Mouse (Mus musculus): ENCODE measurements around the gene Fgfr2.
A peak's percentile ranks its signal among the peaks of the same experiment; 100 is the strongest.
"Not testable (repeated sequence)": the region's sequence is repeated elsewhere in the genome, so short reads cannot be mapped to it uniquely, and the experiment has no call there.

Gene Fgfr2

GRCm38 (mm10) chr7:130531138-130531537, 2592.0 kb downstream of the Fgfr2 start:
- DNase-seq (ENCODE audit: low spot score in 2 of 2), result not testable (repeated sequence)

DNA sequence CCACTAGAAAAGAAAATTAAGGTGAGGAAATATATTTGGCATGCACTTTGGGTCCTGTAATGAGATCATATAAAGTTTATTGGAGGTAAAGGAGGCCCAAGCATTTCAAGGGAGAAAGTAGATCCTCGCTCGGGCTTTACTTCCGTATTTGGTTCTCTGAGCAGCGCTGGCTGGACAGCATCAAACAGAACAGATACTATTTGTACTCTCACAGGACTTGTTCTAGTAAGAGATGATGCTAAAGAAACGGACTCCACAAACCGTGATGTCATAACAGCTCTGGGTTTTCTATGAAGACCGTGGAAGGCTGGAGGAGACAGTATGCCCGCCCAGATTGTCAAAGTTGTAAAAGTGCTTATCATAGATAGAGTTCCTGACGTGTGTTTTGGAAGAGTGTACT, 2595.8 kb downstream of the Fgfr2 start:
- no peak for DNase-seq (ENCODE audit: low spot score in 2 of 2)

DNA sequence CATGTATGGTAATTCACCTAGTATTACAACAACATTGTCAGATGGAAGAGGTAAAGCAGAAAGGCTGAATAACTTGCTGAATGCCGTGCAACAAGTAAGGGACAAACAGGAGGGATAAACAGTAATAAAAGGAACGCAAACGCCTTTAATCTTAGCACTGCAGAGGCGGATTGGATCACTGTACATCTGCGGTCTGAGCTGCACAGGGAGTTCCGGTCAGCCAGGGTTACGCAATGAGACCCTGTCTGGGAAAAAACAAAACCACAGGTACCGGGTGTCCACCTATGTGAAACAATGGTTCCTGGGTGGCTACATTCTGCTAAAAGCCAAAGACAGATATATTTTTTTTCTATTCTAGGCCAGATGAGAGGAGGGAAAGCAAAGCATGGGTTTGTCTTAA, 2599.7 kb downstream of the Fgfr2 start:
- DNase-seq (ENCODE audit: low spot score in 2 of 2), result no peak

DNA sequence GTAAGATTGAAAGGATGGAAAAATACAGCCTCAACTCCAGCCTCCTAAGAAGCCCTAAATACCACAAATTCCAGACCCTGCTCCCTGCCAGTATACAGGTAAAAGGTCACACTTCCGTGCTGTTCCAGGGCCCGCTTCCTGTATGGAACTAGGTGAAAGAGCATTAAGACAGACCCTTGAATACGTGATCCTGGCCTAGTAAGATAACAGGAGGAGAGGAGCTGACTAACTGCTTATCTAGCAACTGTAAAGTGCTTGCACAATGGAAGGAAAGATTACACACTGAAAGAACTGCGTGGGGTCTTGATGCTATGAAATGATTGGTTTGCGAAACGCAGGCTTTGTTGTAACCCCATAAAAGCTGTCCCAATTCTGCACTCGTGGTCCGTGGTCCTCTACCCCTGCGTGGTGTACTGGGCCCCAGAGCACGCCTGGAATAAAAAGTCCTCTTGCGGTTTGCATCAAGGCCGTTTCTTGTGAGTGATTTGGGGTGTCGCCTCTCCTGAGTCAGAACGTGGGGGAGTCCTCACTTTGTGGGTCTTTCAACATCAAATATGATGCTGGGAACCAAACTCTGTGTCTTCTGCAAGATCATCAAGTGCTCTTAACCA, 2602.2 kb downstream of the Fgfr2 start:
- DNase-seq (ENCODE audit: low spot score in 2 of 2), result no peak

DNA sequence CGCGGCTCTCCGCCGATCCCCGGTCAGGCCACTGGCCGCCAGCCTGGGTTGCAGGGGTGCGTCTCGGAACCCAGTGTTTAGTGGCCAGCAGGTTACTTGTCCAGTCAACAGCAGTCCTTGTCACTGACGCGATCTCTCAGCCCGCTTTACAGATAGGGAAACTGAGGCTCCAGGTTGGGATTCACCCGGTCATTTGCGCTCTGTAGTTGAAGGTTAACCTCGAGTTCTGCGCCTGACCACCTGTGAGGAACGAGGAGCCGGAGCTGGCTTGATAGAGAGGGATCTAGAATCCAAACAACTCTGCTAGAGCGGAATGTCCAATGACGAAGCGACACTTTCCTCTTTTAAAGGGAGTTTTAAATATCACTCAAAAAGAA, 2603.1 kb downstream of the Fgfr2 start, which contains the start of gene Ate1:
TSS of gene Ate1 (minus strand) at position 321 of the 377 bp plus-strand sequence.
- no peak for DNase-seq (ENCODE audit: low spot score in 2 of 2)

DNA sequence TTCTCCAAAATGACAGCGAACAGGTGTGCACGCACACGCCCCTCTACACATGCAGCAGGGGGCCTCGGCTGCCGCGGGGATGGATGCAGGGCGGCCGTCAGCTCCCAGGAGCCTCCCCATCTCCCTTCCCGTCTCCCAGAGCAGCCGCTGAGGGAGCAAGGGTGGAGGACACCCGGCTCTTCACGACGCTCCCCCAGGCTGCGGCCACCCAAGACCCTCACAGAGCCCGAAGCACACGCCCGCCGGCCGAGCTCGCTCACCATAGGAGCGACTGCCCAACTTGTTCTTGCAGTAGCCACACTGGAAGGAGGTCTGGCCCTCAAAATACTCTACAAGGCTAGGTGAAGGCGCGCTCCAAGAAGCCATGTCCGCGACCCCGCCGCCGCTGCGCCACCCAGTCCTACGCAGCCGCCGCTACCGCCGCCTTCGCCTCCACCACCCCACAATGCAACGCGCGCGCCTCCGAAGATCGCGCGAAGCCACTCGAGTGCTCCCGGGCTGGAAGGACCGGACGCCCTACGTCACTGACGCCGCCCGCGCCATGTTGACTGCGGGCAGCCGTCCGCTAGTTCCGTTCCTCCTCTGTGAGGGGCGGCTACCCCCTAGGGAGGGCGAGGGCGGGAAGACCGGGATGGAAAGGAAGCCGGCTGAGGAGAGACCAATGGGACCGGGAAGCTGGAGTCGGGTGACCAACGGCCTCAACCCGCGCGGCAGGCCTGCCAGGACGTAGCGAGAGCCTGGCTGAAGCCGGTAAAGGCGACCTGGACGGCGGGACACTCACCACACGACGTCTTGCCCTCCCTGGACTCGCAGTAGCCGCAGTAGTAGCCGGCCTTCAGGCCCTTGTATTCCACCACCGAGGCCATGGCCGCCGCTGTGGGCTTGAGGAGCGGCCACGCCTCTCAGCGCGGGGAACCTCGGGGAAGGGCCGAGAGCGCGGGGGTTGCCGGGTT, 2603.8 kb downstream of the Fgfr2 start:
- peak; percentile 96 to 98 for DNase-seq (ENCODE audit: low spot score in 2 of 2)

DNA sequence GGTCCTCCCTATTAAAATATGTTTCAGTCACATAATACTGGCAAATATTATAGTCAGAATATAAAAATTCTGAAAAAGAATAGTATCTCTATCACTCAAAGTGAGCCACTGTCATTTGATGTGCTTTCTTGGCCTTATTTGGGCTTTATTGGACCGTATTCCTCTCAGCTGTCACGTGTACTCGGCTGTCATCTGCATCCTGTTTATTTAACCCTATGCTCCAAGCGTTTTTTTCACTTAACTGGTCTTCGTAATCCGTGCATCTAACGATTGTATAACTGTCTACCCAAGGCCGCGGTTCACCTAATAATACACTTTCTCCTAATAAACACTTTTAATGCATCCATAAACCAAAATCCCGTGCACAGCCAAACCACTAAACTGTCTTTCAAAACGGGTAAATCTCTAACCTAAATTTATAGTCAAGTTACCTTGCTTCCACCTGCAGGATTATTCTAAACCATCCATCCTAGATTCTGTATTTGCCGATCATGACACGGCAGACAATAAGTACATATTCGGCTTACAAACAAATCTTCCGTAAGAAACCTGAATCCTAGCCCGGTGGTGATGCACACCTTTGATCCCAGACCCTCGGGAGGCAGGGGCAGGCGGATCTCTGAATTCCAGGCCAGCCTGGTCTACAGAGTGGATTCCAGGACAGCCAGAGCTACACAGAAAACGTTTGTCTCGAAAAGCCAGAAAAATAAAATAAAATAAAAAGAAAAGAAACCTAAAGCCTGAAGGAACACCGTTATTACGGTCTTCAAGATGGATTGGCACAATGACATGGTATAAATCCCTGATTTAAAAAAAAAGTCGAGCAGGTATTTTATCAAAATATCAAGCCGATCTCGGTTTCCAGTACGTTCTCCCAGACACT, 2604.7 kb downstream of the Fgfr2 start:
- DNase-seq (ENCODE audit: low spot score in 2 of 2), result no peak

DNA sequence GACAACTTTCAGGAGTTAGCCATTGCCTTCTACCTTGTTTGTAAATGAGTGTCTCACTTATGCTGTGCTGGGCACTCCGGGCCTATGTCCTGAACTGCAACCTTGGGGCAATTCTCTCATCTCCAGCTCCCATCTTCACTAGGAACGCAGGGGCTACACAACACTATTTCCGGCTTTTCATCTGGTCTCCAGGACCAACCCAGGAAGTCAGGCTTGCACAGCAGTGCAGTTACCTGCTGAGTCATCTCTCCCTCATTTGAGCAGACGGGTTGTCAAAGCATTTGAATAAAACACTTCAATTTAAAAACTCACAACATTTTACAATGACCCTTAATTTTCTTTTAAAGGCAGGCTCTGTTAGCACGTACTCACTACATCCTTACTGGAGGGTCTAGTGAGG, 2612.9 kb downstream of the Fgfr2 start:
- DNase-seq (ENCODE audit: low spot score in 2 of 2), result no peak

GRCm38 (mm10) chr7:130503006-130503405, 2620.1 kb downstream of the Fgfr2 start:
- DNase-seq (ENCODE audit: low spot score in 2 of 2), result no peak

GRCm38 (mm10) chr7:130501499-130501898, 2621.7 kb downstream of the Fgfr2 start:
- DNase-seq (ENCODE audit: low spot score in 2 of 2), result no peak

- no peak for DNase-seq (ENCODE audit: low spot score in 2 of 2)
Observed at GRCm38 (mm10) chr7:130493346-130493745, 2629.8 kb downstream of the Fgfr2 start.

- DNase-seq (ENCODE audit: low spot score in 2 of 2), result no peak
Observed at GRCm38 (mm10) chr7:130492026-130492425, 2631.1 kb downstream of the Fgfr2 start.

DNA sequence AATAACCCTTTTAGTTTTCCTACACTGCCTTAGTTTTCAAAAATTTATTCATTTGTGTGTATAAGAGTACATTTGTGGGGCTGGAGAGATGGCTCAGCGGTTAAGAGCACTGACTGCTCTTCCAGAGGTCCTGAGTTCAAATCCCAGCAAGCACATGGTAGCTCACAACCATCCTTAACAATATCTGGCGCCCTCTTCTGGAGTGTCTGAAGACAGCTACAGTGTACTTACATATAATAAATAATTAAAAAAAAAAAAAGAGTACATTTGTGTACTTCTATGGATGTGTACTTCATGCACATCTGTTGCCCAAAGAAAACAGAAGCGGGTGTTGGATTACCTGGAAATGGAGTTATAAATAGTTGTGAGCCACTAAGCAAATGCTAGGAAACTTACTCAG, 2644.1 kb downstream of the Fgfr2 start:
- DNase-seq (ENCODE audit: low spot score in 2 of 2), result not testable (repeated sequence)

GRCm38 (mm10) chr7:130475970-130476369, 2647.2 kb downstream of the Fgfr2 start:
- DNase-seq (ENCODE audit: low spot score in 2 of 2), result peak; percentile 15 to 44

DNA sequence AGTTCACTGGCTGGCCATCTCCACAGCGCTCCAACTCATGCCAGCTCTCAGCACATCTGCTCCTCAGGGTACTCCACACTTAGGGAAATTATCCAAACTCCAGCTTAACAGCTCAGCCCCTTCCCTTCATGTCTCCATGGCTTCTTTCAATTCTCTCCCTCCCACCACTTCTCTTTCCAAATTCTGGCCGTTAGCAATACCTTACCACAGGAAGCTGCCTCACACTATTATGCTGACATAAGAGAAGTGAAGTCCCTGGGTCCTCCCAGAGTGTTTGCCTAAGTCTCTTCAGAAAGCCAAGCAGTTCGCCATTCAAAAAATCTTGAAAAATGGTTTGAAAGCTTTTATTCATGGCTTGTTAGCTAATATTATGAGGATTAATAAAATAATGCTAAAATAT, 2649.3 kb downstream of the Fgfr2 start:
- DNase-seq (ENCODE audit: low spot score in 2 of 2), result no peak

DNA sequence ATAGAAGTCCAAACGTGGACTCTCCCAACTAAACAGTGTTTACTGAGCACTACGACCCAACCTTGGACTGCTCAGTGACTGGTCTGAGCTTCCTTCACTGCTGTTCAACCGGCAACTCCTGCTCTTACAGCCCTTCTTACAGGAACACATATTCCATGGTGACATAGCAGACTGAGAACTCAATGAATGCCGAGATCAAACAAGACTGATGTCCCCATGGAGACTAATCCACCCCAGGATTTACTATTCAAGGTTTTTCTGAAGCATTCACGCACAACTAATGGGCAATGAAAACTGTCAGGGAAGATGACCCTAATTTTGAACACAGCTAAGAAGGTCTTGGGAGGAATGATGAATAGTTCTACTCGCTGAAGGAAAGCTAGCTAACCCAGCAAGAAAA, 2650.5 kb downstream of the Fgfr2 start:
- no peak for DNase-seq (ENCODE audit: low spot score in 2 of 2)

- DNase-seq (ENCODE audit: low spot score in 2 of 2), result no peak
Observed at GRCm38 (mm10) chr7:130471045-130471444, 2652.1 kb downstream of the Fgfr2 start.

DNA sequence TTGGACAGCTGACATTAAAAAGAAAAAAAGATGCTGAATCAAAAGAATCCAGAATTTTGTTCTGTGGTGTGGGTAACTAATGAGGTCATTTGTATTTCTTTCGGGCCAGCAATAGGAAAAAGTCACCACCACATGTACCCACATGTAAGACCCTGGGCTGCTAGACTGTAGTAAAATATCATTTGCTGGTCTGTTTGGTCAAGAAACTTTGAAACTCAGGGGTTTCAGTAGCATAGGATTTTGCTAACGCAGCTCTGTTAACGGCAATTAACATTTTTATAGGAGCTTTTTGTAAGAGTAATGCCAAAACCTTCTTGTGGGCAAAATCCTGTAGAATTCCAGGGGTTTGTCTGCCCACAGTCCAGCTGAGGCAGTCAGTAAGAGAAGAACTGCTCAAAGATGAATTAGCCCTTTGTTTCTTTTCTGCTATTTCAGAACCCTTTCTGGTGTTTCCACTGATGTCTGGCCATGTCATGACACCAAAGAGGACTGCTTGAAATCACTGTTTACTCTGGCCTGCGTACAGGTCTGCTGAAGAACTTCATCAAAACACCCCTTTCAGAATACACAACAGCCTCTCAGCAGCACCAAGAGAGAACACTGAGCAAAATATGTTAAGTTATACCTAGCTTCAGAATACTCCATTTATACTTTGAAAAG, 2667.4 kb downstream of the Fgfr2 start:
- DNase-seq (ENCODE audit: low spot score in 2 of 2), result no peak

DNA sequence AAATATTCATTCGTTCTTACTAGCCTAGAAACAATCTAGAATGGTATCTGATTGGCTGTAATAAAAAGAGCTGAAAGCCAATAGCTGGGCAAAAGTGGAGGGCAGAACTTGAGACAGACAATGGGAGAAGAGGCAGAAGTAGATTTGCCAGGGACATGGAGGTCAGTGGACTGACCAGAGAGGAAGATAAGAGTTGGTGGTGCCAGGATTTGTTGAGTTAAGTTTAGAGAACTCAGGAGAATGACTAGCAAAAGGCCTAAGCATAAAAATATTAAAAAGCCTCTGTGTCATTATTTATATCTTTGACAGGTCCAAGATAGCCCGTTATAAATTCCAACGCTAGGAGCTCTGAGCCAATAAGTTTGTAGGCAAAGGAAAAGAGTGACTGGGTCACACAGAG, 2668.9 kb downstream of the Fgfr2 start:
- DNase-seq (ENCODE audit: low spot score in 2 of 2), result no peak

DNA sequence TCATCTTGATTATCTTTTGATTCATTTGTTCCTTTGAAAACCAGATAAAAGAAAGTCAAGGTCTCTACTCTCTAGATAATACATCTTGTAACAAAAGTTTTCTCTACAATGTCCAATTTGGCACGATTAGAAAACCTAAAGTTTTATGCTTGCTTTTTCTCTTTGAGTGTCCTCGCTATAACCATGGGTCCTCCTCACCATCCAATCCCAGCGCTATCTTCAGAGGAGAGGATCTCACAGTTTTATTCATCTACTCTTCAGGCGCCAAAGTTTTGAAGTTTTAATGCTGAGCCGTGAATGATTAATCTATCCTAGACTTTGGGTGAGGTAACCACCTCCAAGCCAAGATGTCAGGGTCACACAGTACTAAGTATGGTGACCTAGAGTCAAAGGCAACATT, 2687.4 kb downstream of the Fgfr2 start:
- DNase-seq (ENCODE audit: low spot score in 2 of 2), result no peak

DNA sequence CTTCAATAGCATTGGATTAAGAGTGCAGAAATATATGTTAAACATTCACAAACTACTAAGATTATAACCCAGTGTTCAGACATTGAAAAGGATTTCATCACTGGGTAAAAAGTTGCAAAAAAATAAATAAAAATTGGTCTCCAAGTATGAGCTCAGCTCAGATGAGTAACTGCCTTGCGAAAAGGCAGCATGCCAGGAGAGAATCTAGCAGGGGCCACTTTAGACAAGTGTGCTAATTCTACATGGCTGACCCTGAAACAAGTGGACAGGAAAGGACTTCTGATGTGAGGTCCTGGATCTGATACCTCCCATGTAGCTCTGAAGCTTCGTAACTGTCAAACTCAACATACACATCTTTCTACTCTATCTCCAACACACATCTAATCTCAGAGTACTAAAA, 2691.0 kb downstream of the Fgfr2 start:
- no peak for DNase-seq (ENCODE audit: low spot score in 2 of 2)

DNA sequence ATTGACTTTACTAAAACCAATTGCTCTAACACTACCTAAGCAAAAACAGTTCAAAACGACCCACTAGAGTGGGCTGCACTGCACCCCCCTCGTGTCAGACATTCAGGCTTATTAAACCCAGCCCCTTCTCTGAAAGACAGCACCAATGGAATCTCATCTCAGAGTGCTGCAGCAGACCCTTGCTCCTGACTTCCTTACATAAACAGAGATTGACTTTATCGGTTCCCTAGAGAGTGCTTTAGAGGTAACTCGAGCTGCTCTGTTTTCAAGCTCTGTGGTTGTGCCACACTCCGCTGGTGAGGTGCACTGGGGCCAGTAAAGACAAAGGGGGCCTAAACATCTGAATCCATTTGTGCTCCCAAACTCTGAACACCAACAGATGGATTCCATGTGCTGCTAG, 2696.6 kb downstream of the Fgfr2 start:
- no peak for DNase-seq (ENCODE audit: low spot score in 2 of 2)
